Mouse (Mus musculus): Measurements from ENCODE around the gene Pars2. TPM values are rescaled to one million over a fixed set of nuclear protein-coding genes. Genes with fewer than 3 reads are reported as not detected.

Gene Pars2
- polyA plus RNA-seq, 1 experiment from 2014 or later, result 12.5 TPM

- no peak overlapping the region for H3K9ac ChIP-seq (ENCODE audit: low read length)
- no peak for DNase-seq (ENCODE audit: low spot score)
- no peaks in the 10 kb centered on the region for H3K27me3 ChIP-seq (ENCODE audit: control insufficient read depth, insufficient read depth, low read length)
- peaks cover 7% of the 10 kb centered on the region for H3K4me1 ChIP-seq (ENCODE audit: control insufficient read depth, insufficient read depth, low read length)
- H3K27ac ChIP-seq (ENCODE audit: low read depth, low read length), result no peak overlapping the region
- no peaks in the 10 kb centered on the region for H3K9me3 ChIP-seq (ENCODE audit: control insufficient read depth, low read length)
- H3K4me3 ChIP-seq (ENCODE audit: low read depth, low read length), result no peak overlapping the region
- 94% methylated on average over 3 of the region's 3 CpGs for WGBS
- ATAC-seq (ENCODE audit: insufficient read depth, low FRiP score, low TSS enrichment), result no peak
- no peaks in the 10 kb centered on the region; the same call in 1 of the 2 replicates for H3K36me3 ChIP-seq (ENCODE audit: control insufficient read depth, insufficient read depth, low read length)
- no peak overlapping the region for H3K4me2 ChIP-seq (ENCODE audit: low read depth)
Measured at GRCm38 (mm10) chr4:106652546-106652945, 1.7 kb downstream of the Pars2 start.

GRCm38 (mm10) chr4:106653051-106653450 is 2.2 kb downstream of the Pars2 start:
- ATAC-seq (ENCODE audit: insufficient read depth, low FRiP score, low TSS enrichment) (no peak), DNase-seq (ENCODE audit: low spot score) (no peak)
- Histone ChIP-seq H3K4me2 (ENCODE audit: low read depth) (no peak overlapping the region), H3K4me1 (ENCODE audit: control insufficient read depth, insufficient read depth, low read length) (peaks cover 7% of the 10 kb centered on the region), H3K27me3 (ENCODE audit: control insufficient read depth, insufficient read depth, low read length) (no peaks in the 10 kb centered on the region), H3K4me3 (ENCODE audit: low read depth, low read length) (no peak overlapping the region), H3K36me3 (ENCODE audit: control insufficient read depth, insufficient read depth, low read length) (no peaks in the 10 kb centered on the region; the same call in 1 of the 2 replicates), H3K9me3 (ENCODE audit: control insufficient read depth, low read length) (no peaks in the 10 kb centered on the region), H3K9ac (ENCODE audit: low read length) (no peak overlapping the region), H3K27ac (ENCODE audit: low read depth, low read length) (no peak overlapping the region)
- WGBS, result 95% methylated on average over 15 of the region's 15 CpGs

GRCm38 (mm10) chr4:106655681-106656080 is 4.8 kb downstream of the Pars2 start:
- H3K4me3 ChIP-seq (ENCODE audit: low read depth, low read length), result no peak overlapping the region
- DNase-seq (ENCODE audit: low spot score), result no peak
- H3K4me1 ChIP-seq (ENCODE audit: control insufficient read depth, insufficient read depth, low read length), result peaks cover 7% of the 10 kb centered on the region
- H3K36me3 ChIP-seq (ENCODE audit: control insufficient read depth, insufficient read depth, low read length), result no peaks in the 10 kb centered on the region; the same call in 1 of the 2 replicates
- WGBS, result 87% methylated on average over 10 of the region's 10 CpGs
- no peak overlapping the region for H3K4me2 ChIP-seq (ENCODE audit: low read depth)
- ATAC-seq (ENCODE audit: insufficient read depth, low FRiP score, low TSS enrichment), result no peak
- H3K9me3 ChIP-seq (ENCODE audit: control insufficient read depth, low read length), result no peaks in the 10 kb centered on the region
- no peak overlapping the region for H3K27ac ChIP-seq (ENCODE audit: low read depth, low read length)
- H3K9ac ChIP-seq (ENCODE audit: low read length), result no peak overlapping the region
- no peaks in the 10 kb centered on the region for H3K27me3 ChIP-seq (ENCODE audit: control insufficient read depth, insufficient read depth, low read length)

GRCm38 (mm10) chr4:106663956-106664470 is 13.1 kb downstream of the Pars2 start:
- Histone ChIP-seq H3K4me3 (ENCODE audit: low read depth, low read length) (no peak overlapping the region), H3K27ac (ENCODE audit: low read depth, low read length) (no peak overlapping the region), H3K9me3 (ENCODE audit: control insufficient read depth, low read length) (no peaks in the 10 kb centered on the region), H3K27me3 (ENCODE audit: control insufficient read depth, insufficient read depth, low read length) (no peaks in the 10 kb centered on the region), H3K4me1 (ENCODE audit: control insufficient read depth, insufficient read depth, low read length) (no peaks in the 10 kb centered on the region), H3K4me2 (ENCODE audit: low read depth) (no peak overlapping the region), H3K36me3 (ENCODE audit: control insufficient read depth, insufficient read depth, low read length) (peaks cover 24% of the 10 kb centered on the region), H3K9ac (ENCODE audit: low read length) (no peak overlapping the region)
- ATAC-seq (ENCODE audit: insufficient read depth, low FRiP score, low TSS enrichment), result no peak
- 97% methylated on average over 5 of the region's 5 CpGs for WGBS
- DNase-seq (ENCODE audit: low spot score), result no peak

- Histone ChIP-seq H3K36me3 (ENCODE audit: control insufficient read depth, insufficient read depth, low read length) (peaks cover 28% of the 10 kb centered on the region), H3K4me3 (ENCODE audit: low read depth, low read length) (no peak overlapping the region), H3K4me1 (ENCODE audit: control insufficient read depth, insufficient read depth, low read length) (no peaks in the 10 kb centered on the region), H3K27ac (ENCODE audit: low read depth, low read length) (no peak overlapping the region), H3K9ac (ENCODE audit: low read length) (no peak overlapping the region), H3K27me3 (ENCODE audit: control insufficient read depth, insufficient read depth, low read length) (no peaks in the 10 kb centered on the region), H3K4me2 (ENCODE audit: low read depth) (no peak overlapping the region), H3K9me3 (ENCODE audit: control insufficient read depth, low read length) (no peaks in the 10 kb centered on the region)
- WGBS, result 93% methylated on average over 6 of the region's 6 CpGs
- no peak for DNase-seq (ENCODE audit: low spot score)
- no peak for ATAC-seq (ENCODE audit: insufficient read depth, low FRiP score, low TSS enrichment)
Measured at GRCm38 (mm10) chr4:106664697-106665096, 13.8 kb downstream of the Pars2 start.

GRCm38 (mm10) chr4:106665269-106665668 is 14.4 kb downstream of the Pars2 start:
- no peak overlapping the region for H3K9ac ChIP-seq (ENCODE audit: low read length)
- H3K27me3 ChIP-seq (ENCODE audit: control insufficient read depth, insufficient read depth, low read length), result no peaks in the 10 kb centered on the region
- peaks cover 33% of the 10 kb centered on the region for H3K36me3 ChIP-seq (ENCODE audit: control insufficient read depth, insufficient read depth, low read length)
- H3K4me2 ChIP-seq (ENCODE audit: low read depth), result no peak overlapping the region
- DNase-seq (ENCODE audit: low spot score) (no peak), ATAC-seq (ENCODE audit: insufficient read depth, low FRiP score, low TSS enrichment) (no peak)
- no peaks in the 10 kb centered on the region for H3K4me1 ChIP-seq (ENCODE audit: control insufficient read depth, insufficient read depth, low read length)
- no peak overlapping the region for H3K27ac ChIP-seq (ENCODE audit: low read depth, low read length)
- H3K9me3 ChIP-seq (ENCODE audit: control insufficient read depth, low read length), result no peaks in the 10 kb centered on the region
- H3K4me3 ChIP-seq (ENCODE audit: low read depth, low read length), result no peak overlapping the region
- 100% methylated on average over 2 of the region's 2 CpGs for WGBS

DNA sequence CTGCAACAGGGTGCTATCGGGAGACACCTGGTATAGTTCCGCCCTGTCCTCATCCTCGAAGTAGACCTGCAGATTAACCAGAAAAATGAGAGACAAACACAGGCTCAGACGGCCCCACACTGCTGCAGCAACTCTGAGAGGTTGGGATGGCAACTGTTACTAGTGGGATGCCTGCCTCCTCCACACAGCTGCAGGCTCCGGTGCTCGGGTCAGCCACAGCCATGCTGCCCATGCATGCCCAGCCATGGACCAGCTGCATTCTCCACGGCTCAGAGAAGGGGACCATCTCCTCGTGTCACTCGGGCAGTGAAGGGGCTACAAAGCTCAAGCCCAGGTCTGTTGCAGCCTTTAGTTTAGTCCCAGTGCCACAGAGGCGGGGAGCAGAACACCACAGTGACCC is 14.8 kb downstream of the Pars2 start:
- no peaks in the 10 kb centered on the region for H3K27me3 ChIP-seq (ENCODE audit: control insufficient read depth, insufficient read depth, low read length)
- no peak overlapping the region for H3K27ac ChIP-seq (ENCODE audit: low read depth, low read length)
- DNase-seq (ENCODE audit: low spot score) (no peak), ATAC-seq (ENCODE audit: insufficient read depth, low FRiP score, low TSS enrichment) (no peak)
- WGBS, result 95% methylated on average over 10 of the region's 10 CpGs
- no peak overlapping the region for H3K4me2 ChIP-seq (ENCODE audit: low read depth)
- H3K9ac ChIP-seq (ENCODE audit: low read length), result no peak overlapping the region
- H3K4me1 ChIP-seq (ENCODE audit: control insufficient read depth, insufficient read depth, low read length), result no peaks in the 10 kb centered on the region
- H3K4me3 ChIP-seq (ENCODE audit: low read depth, low read length), result no peak overlapping the region
- no peaks in the 10 kb centered on the region for H3K9me3 ChIP-seq (ENCODE audit: control insufficient read depth, low read length)
- peaks cover 34% of the 10 kb centered on the region for H3K36me3 ChIP-seq (ENCODE audit: control insufficient read depth, insufficient read depth, low read length)

GRCm38 (mm10) chr4:106666546-106666945 is 15.7 kb downstream of the Pars2 start:
- H3K4me2 ChIP-seq (ENCODE audit: low read depth), result no peak overlapping the region
- H3K36me3 ChIP-seq (ENCODE audit: control insufficient read depth, insufficient read depth, low read length), result peaks cover 34% of the 10 kb centered on the region
- no peak overlapping the region for H3K9ac ChIP-seq (ENCODE audit: low read length)
- H3K27ac ChIP-seq (ENCODE audit: low read depth, low read length), result no peak overlapping the region
- no peaks in the 10 kb centered on the region for H3K9me3 ChIP-seq (ENCODE audit: control insufficient read depth, low read length)
- H3K4me1 ChIP-seq (ENCODE audit: control insufficient read depth, insufficient read depth, low read length), result no peaks in the 10 kb centered on the region
- no peak overlapping the region for H3K4me3 ChIP-seq (ENCODE audit: low read depth, low read length)
- no peaks in the 10 kb centered on the region for H3K27me3 ChIP-seq (ENCODE audit: control insufficient read depth, insufficient read depth, low read length)
- ATAC-seq (ENCODE audit: insufficient read depth, low FRiP score, low TSS enrichment) (no peak), DNase-seq (ENCODE audit: low spot score) (no peak)
- WGBS, result 90% methylated on average over 2 of the region's 2 CpGs

DNA sequence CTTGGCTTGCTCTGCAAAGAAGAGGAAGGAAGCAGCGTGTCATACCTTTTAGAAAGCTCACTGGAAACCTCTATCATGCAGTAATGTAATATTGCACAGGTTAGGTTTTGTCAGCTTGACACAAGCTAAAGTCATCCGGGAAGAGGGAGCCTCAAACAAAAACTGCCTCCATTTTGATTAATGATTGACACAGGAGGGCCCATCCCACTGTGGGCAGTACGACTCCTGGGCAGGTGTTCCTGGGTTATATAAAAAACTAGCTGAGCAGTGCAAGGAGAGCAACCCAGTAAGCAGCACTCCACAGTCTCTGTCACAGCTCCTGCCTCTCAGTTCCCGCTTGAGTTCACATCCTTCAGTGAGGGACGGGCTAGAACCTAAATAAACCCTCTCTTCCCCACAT is 25.9 kb downstream of the Pars2 start:
- whole genome bisulfite sequencing, result 92% methylated on average over 5 of the region's 5 CpGs
- Histone ChIP-seq H3K27me3 (ENCODE audit: control insufficient read depth, insufficient read depth, low read length) (no peaks in the 10 kb centered on the region), H3K36me3 (ENCODE audit: control insufficient read depth, insufficient read depth, low read length) (peaks cover 2% of the 10 kb centered on the region; the same call in 1 of the 2 replicates), H3K27ac (ENCODE audit: low read depth, low read length) (no peak overlapping the region), H3K9ac (ENCODE audit: low read length) (no peak overlapping the region), H3K4me2 (ENCODE audit: low read depth) (no peak overlapping the region), H3K4me3 (ENCODE audit: low read depth, low read length) (no peak overlapping the region), H3K4me1 (ENCODE audit: control insufficient read depth, insufficient read depth, low read length) (peaks cover 5% of the 10 kb centered on the region; the same call in 1 of the 2 replicates), H3K9me3 (ENCODE audit: control insufficient read depth, low read length) (no peaks in the 10 kb centered on the region)
- ATAC-seq (ENCODE audit: insufficient read depth, low FRiP score, low TSS enrichment), result no peak
- no peak for DNase-seq (ENCODE audit: low spot score)

Data from neural tube, embryonic 11.5 days (tissue).